Mouse (Mus musculus): ENCODE data around the gene Spire2.

DNA sequence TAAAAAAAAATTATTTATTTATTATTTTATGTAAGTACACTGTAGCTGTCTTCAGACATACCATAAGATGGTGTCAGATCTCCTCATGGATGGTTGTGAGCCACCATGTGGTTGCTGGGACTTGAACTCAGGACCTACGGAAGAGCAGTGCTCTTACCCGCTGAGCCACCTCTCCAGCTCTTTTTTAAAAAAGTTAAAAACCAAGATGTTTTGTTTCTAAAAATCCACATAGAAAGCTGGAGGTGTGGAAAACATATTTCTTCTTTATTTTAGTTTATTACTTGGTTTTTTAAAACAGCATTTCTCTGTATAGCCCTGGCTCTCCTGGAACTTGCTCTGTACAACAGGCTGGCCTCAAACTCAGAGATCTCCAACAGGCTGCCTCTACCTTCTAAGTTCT, 4.0 kb upstream of the Spire2 start:
- no peak for TF ChIP-seq CTCF (IDR thresholded peaks at IDR 0.05; ENCODE audit: low read depth)
- no peak for TF ChIP-seq EP300 (IDR thresholded peaks at IDR 0.05; ENCODE audit: low read depth)
